Mouse (Mus musculus) layer of hippocampus, adult 8-10 months (tissue): ENCODE measurements around the gene Rgs10. TPM values are rescaled to one million over a fixed set of nuclear protein-coding genes. Genes with fewer than 3 reads are reported as not detected.
"Not testable (repeated sequence)": the region's sequence is repeated elsewhere in the genome, so short reads cannot be mapped to it uniquely, and the experiment has no call there.

Experiments
- DNase-seq, 2 experiments: peaks; one replicate each; pipeline ENCODE4 v3.0.0; 2022; ENCODE audit warnings: low spot score in 2 of 2
- total RNA-seq, 4 experiments: library from RNA; stranded (reverse); gene quantifications; 2 replicates each; pipeline ENCODE4 v1.2.4; 2022

The Rgs10 gene
- total RNA-seq, 4 experiments from 2014 or later = 41.3 to 80.9 (median 59.9) TPM

GRCm38 (mm10) chr7:128344928-128345653, 73.5 kb downstream of the Rgs10 start:
- peak; percentile 32 to 77 for DNase-seq

DNA sequence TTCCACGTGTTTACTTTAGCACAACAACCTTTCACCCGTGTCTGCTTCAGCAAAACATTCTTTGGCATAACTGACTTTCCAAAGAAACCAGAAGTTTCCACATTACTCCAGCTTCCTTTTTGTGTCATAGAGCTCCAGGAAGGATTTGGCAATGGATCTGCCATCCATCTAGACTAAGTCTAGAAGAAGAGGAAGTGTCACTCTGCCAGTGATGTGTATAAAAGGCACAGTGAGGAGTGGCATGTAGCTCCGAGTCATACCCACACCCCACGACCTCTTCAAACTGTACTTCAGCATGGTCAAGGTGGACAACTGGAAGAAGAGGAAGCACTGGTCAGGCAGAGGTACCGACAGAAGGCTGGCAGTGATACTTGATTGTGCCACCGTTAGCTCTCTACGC, 74.1 kb downstream of the Rgs10 start:
- DNase-seq = no peak

GRCm38 (mm10) chr7:128342691-128343090, 75.9 kb downstream of the Rgs10 start:
- not testable (repeated sequence) for DNase-seq

GRCm38 (mm10) chr7:128340321-128340720, 78.2 kb downstream of the Rgs10 start:
- not testable (repeated sequence) for DNase-seq

DNA sequence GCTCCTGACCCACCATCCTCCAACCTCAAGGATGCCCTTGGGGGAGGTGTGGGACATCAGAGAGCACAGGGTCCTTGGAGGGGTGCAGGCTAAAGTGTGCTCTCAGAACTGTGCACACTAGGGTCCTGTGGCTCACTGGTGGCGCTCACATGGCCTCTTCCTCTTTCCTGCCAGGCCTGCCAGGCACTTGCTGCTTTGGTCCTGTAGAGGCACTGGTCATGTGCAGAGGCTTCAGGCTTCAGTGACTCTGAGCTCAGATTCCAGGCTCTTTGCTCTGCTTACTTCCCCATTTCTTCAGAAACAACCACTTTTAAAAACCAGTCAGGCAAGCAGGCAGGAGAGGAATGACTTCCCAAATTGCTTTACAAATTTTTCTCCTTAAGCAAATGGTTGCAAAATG, 85.7 kb downstream of the Rgs10 start:
- no peak for DNase-seq

GRCm38 (mm10) chr7:128330981-128331380, 87.6 kb downstream of the Rgs10 start:
- no peak for DNase-seq

DNA sequence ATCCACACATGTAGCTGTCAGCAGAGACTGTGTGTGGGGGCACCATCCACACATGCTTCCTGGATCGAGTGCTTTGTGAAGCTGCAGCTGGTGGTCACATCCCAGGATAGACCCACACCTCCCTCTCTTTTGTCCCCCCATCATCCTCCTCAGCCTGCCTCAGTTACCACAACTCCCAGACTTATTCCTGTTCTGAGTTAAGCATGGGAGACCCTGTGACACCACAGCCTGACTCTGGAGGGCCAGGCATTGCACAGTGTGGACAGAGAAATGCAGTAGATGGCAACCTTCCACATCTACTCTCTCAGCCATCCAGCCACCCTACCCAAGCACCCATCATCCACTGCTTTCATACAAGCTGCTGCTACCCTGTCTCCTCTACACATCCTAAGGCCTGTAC, 93.6 kb downstream of the Rgs10 start:
- no peak for DNase-seq

Other genes with a start within 250 kb of the Rgs10 start
- 10 to 100 TPM in 2 of 4 experiments, 1 to 10 TPM in 2; 2.5 to 18.9 (median 9.2) TPM for gene Cox6a2, start 212.4 kb downstream of the Rgs10 start, total RNA-seq
- gene Armc5, start 181.4 kb downstream of the Rgs10 start, total RNA-seq = 10 to 100 TPM; 10.0 to 14.7 (median 11.9) TPM
- gene 9130023H24Rik, start 180.7 kb downstream of the Rgs10 start, total RNA-seq = 1 to 10 TPM; 3.5 to 5.0 (median 3.7) TPM
- 10 to 100 TPM; 13.2 to 16.4 (median 13.6) TPM for gene Tgfb1i1, start 171.9 kb downstream of the Rgs10 start, total RNA-seq
- gene Slc5a2, start 153.1 kb downstream of the Rgs10 start, total RNA-seq = not detected
- gene BC017158, start 120.6 kb downstream of the Rgs10 start, total RNA-seq = 10 to 100 TPM; 25.1 to 31.9 (median 28.0) TPM
- gene Tial1, start 43.0 kb upstream of the Rgs10 start, total RNA-seq = 100 to 1,000 TPM; 107 to 155 (median 123) TPM
- gene Bag3, start 104.9 kb upstream of the Rgs10 start, total RNA-seq = 10 to 100 TPM; 13.5 to 16.4 (median 14.9) TPM
- gene Inpp5f, start 192.6 kb upstream of the Rgs10 start, total RNA-seq = 100 to 1,000 TPM; 103 to 122 (median 117) TPM